Mouse (Mus musculus): Measurements from ENCODE around the gene Sertad2.

The Sertad2 gene

GRCm38 (mm10) chr11:20544801-20545515, 1.9 kb downstream of the Sertad2 start:
- no peak for DNase-seq (ENCODE audit: low read depth)

DNA sequence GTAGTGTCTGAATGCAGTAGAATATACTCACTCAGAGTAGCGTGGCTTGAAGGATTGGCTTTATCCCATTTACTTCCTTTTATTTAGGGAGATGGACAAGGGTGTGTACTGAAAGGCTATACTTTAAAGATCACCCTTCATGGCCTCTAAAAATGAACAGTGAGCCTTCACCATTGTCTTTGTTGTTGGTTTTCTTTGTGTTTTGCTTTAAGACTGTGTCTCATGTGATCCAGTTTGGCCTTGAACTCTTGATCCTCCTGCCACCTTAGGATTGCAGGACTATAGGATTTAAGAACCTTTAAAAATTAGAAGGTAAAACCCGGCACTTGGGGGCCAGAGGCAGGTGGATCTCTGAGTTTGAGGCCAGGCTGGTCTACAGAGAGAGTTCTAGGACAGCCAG, 6.4 kb downstream of the Sertad2 start:
- DNase-seq (ENCODE audit: low read depth), result no peak

GRCm38 (mm10) chr11:20550196-20550595, 7.1 kb downstream of the Sertad2 start:
- no peak for DNase-seq (ENCODE audit: low read depth)

GRCm38 (mm10) chr11:20552059-20552458, 9.0 kb downstream of the Sertad2 start:
- DNase-seq (ENCODE audit: low read depth), result no peak

DNA sequence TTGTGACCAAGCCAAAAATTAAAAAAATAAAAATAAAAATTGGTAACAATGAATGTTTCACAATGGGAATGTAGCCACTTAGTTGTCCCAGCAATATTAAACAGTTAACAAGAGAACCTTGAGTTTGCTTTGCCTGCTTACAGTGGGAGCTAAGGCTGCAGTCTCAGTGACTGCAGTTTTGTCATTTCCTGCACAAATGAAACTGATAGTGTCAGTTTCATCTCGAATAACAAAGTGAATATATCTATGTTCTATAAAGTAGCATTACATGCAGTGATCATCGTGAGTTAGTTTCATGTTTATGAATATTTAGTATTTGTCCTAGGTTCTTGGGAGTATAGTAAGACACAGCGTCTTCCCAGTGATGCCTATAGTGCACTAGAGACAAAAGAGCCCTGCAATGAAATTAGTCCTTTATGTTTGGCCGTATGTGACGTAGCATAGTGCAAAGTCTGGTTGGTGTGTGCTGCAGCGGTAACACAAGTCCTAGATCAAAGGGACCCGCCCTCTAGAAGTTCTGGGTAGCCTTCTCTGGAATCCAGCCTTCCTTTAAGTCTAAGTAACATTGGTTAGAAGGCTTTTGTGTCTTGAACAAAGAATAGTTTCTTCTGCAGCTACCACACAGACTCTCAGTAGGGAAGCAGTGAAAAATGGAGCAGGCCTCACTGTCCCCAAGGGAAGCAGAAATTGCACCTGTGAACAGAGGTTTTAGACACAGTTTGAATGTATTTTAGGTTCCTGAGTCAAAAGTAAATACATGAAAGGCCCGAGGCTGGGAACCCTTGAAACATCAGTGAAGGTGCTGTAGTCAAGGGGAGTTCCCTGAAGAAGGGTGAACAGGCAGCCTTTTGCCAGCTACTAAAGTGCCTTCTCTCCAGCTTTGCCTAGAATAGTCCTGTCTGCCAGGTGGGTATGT, 10.0 kb downstream of the Sertad2 start:
- no peak for DNase-seq (ENCODE audit: low read depth)

DNA sequence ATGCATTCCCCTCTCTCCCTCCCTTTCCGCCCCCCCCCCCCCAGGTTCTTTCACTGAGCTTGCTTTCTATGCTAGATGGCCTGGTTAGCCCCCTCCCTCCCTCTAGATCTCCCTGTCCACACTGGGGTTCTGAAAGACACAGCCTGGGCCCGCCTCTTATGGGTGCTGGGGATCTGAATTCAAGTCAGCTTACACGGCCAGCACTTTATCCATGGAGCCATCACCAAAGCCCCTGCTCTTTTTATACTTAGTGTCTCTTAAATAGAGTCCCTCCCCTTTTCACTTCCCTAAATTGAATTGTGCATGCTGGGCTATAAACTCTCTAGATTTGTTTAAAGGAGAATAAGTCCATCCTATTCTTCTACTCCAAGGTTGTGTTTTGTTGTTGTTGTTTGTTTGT, 12.6 kb downstream of the Sertad2 start:
- DNase-seq (ENCODE audit: low read depth), result no peak

DNA sequence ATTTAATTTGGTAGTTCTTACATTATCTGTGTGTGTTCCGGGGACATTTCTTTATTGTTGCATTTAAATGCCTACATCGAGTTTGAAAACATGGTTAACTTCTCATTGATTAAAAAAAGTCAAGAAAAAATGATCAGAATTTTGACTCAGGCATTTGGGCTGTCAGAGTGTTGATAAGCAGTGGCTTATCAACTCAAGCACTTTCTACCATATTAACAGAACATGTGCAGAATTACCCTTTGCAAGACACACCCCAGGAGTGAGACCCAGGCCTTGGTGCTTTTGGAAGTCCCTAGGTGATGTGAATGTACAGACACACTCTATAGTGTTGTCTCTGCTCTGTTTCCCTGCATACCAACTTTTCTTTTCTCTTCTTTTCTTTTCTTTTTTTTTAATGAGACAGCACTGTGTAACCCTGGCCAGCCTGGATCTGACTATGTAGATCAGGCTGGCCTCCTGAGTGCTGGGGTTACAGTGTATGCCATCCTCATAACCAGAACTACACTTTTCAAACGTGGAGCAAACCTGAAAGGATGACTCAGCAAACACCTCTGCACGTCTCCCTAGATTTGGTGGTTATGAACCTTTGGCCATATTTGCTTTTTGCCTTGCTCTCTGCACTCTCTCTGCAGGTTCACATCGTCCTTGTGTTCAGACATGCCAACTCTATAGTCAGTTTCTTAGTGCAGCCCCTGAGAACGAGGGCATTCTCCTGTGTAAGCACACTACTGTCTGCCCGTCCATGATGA, 13.3 kb downstream of the Sertad2 start:
- DNase-seq (ENCODE audit: low read depth), result no peak

- DNase-seq (ENCODE audit: low read depth), result no peak
These were observed 16.3 kb downstream of the Sertad2 start for GRCm38 (mm10) chr11:20559236-20559950.

- no peak for DNase-seq (ENCODE audit: low read depth)
These were observed 17.0 kb downstream of the Sertad2 start for GRCm38 (mm10) chr11:20559951-20560642.

GRCm38 (mm10) chr11:20561323-20562002, 18.4 kb downstream of the Sertad2 start:
- no peak for DNase-seq (ENCODE audit: low read depth)

DNA sequence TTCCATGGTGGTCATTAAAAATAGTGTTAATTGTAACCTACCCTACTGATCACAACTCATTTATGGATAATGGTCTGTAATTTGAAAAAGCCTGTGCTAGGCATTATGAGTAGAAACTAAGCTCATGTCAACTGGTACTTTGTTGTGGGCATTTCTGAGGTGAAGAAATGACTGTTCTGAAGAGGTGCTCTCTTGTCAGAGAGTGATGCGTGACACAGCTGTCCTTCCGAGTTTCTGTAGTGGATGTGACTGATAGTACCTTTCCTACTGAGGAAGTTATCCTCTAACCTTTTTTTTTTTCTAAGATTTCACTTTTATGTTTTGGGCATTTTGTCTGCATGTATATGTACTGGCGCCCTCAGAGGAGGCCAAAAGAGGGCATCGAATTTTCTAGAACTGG, 22.0 kb downstream of the Sertad2 start:
- no peak for DNase-seq (ENCODE audit: low read depth)

DNA sequence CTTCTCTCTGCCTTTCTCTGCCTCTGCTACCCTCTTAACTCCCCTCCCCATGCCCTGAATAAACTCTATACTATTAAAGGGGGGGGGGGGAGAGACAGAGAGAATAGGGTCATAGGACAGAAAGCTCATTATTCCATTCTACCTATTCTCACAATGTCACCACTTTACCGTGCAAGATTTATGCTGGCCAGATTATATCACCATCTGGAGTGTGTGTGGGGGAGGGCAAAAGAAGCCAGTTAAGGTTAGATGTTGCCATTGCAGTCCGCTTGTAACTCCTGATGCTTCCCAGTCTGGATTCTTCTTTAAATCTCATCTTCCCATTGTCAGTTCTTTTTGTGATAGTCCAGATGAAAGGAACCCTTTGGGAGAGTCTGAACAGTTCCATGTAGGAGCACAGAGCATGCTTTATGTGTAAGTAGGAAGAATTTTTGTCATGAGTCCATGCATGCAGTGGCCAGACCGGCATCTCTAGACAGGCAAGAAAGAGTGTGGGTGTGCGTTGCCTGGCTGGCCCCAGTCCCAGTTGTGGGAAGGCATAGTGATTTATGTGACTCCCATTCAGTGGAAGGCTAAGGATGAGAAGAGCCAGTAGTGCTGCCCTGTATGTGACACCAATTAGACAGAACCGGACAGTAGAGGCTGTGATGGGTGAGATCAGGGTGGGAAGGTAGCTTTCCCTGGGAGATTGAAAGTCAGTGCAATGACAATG, 28.8 kb downstream of the Sertad2 start:
- no peak for DNase-seq (ENCODE audit: low read depth)

GRCm38 (mm10) chr11:20576046-20576635, 33.1 kb downstream of the Sertad2 start:
- DNase-seq (ENCODE audit: low read depth), result no peak

DNA sequence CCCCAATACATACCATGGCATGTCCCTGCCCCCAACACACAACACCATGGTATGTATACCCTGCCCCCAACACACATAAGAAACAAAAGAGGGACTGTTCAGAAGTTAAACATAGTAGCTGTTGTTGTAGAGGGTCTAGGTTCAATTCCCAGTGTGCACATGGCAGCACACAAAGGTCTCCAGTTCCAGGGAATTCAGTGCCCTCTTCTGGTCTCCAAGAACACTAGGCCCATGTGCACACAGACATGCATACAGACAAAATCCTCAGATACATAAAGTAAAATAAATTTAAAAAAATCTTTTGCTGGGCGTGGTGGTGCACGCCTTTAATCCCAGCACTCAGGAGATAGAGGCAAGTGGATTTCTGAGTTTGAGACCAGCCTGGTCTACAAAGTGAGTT, 39.7 kb downstream of the Sertad2 start:
- DNase-seq (ENCODE audit: low read depth), result no peak

DNA sequence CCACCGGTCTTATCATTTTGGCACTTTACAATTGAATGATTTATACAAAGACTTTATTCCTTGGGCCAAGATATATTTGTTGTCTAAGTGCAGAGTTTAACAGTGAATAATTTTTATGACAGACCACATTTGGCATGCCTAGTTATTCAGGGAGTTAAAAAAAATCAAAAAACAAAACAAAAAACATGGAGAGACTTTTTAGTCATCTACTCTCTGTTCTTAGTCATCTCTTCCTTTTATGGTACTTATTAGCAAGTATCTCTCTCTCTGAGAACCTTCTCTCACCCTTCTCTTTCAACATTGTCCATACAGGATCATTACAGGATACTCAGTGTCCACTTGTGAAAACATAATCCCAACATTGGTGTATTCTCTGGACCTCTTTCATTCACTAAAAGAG, 42.2 kb downstream of the Sertad2 start:
- no peak for DNase-seq (ENCODE audit: low read depth)

DNA sequence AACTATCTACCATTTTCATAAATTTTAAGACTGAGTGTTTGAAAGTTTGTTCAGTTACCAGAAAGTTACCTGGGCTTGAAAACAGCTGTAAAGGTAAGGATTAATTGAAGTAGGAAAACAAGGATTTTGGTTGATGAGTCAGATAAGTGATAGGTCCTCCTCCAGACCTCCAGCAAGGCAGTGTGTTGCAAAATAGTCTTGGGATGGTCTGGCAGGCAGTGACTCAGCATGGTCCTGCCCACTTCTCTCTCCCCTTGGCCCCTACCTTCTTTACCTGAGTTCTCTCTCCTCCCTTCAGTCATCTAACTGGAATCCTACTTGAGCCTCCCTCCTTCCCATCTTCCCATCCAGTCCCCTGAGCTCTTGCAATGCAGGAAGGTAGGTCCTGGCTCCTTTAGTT, 43.1 kb downstream of the Sertad2 start:
- no peak for DNase-seq (ENCODE audit: low read depth)

DNA sequence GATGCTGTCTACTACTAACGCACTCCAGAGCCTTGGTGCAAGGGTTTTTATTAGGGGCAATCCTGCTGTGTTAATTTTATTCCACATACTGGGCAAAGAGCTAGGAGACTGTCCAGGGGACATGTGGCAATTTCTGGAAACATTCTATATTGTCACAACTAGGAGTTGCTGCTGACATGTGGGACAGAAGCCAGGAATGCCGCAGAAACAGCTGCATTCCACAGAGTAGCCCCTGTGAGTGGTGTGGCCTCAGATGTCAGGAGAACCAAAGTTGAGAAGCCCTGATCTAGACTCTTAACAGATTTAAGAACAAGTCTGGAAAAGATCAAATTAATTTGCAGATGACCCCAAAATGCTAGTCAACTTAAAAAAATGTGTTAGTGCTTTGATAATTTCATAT, 46.3 kb downstream of the Sertad2 start:
- no peak for DNase-seq (ENCODE audit: low read depth)

DNA sequence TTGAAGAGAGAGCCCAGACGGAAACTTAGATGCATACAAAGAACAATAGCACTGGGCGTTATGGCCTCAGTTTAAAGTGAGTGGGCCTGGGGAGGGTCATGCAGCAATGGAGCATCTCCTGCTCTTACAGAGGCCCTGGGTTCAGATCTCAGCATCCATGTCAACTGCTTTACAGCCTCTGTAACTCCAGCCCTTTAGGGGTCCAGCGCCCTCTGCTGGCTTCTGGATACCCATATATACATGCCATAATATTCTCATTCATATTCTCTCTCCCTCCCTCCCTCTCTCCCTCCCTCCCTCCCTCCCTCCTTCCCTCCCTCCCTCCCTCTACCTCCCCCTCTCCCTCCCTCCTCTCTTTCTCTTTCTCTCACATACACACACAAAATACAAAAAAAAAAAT, 49.0 kb downstream of the Sertad2 start:
- peak; percentile 27 for DNase-seq (ENCODE audit: low read depth)

All from c-Kit-positive CD71-positive TER-119-negative erythroid progenitor cells, embryonic 14.5 days (primary cell).